Mouse (Mus musculus) MEL (cell line): ENCODE results near the gene Mef2d.
A peak's percentile ranks its signal among the peaks of the same experiment; 100 is the strongest.

Experiments used
- CHD2 ChIP-seq: IDR thresholded peaks from 2 replicates; pipeline ENCODE4 v1.6.1; 2011; ENCODE audit warnings: low read length, improper control_type of control experiment
- CTCF ChIP-seq, 3 experiments: IDR thresholded peaks in 2 of 3; conservative IDR thresholded peaks in 1 of 3; 2 replicates each; pipeline ENCODE4 v1.5.1; 2011 to 2012; ENCODE audit warnings: low read length in 3 of 3, low read depth in 2 of 3, mild to moderate bottlenecking in 2 of 3, improper control_type of control experiment in 1 of 3, inconsistent platforms in 1 of 3, mixed read lengths in 1 of 3, moderate library complexity in 1 of 3; ENCODE audit not compliant: control insufficient read depth in 1 of 3, insufficient read depth in 1 of 3, poor library complexity in 1 of 3, severe bottlenecking in 1 of 3
- E2F4 ChIP-seq: IDR thresholded peaks from 2 replicates; pipeline ENCODE4 v1.6.1; 2011; ENCODE audit warnings: low read depth, low read length, improper control_type of control experiment, borderline replicate concordance
- ELF1 ChIP-seq: IDR thresholded peaks from 2 replicates; pipeline ENCODE4 v1.6.1; 2014; ENCODE audit warnings: low read depth, mild to moderate bottlenecking, inconsistent platforms, low read length, improper control_type of control experiment, moderate library complexity
- EP300 ChIP-seq, 2 experiments: IDR thresholded peaks; 2 replicates each; pipeline ENCODE4 v1.6.1; 2011; ENCODE audit warnings: improper control_type of control experiment in 2 of 2, low read length in 2 of 2, low read depth in 1 of 2, mild to moderate bottlenecking in 1 of 2
- ETS1 ChIP-seq: IDR thresholded peaks from 2 replicates; pipeline ENCODE4 v1.6.1; 2012; ENCODE audit warnings: low read depth, mild to moderate bottlenecking, inconsistent platforms, low read length, improper control_type of control experiment, moderate library complexity
- MAX ChIP-seq: IDR thresholded peaks from 2 replicates; pipeline ENCODE4 v1.6.1; 2011; ENCODE audit warnings: low read length, improper control_type of control experiment
- POLR2A ChIP-seq, 2 experiments: IDR thresholded peaks; 2 replicates each; pipeline ENCODE4 v1.6.1; 2011 to 2012; ENCODE audit warnings: low read length in 2 of 2, mild to moderate bottlenecking in 2 of 2, control low read depth in 1 of 2, improper control_type of control experiment in 1 of 2, low read depth in 1 of 2, moderate library complexity in 1 of 2; ENCODE audit not compliant: control insufficient read depth in 1 of 2, insufficient read depth in 1 of 2, poor library complexity in 1 of 2
- ZMIZ1 ChIP-seq: IDR thresholded peaks from 2 replicates; pipeline ENCODE4 v1.6.1; 2012; ENCODE audit warnings: low read depth, mild to moderate bottlenecking, inconsistent platforms, low read length, improper control_type of control experiment, moderate library complexity

DNA sequence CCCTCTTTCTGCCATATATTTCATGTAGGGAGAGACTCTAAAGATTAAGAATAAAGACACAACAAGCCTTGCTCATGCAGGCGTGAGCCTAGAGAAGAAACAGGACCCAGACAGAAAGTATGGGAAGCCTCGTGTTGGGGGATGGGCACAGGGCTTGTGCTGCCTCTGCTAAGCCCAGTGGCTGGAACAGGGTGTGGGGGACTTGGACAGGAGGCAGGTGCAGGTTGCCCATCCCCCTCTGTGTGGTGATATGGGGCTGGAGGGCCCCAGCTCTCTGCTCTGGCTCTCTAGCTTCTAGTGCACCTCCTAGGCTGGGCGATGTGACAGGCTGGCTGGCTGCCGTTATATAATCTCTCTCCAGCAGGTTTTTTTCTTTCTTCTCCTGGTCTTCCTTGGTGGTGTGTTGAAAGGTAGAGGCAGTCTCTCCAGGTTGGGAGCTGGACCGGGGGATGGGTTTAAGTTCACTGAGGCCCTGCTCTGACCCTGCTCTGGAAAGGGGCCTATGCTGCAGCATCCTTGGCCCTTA lies 1.9 kb downstream of the Mef2d start:
- TF ChIP-seq POLR2A (IDR thresholded peaks at IDR 0.05; ENCODE audit: control insufficient read depth in 1 of 2, insufficient read depth in 1 of 2, low read depth in 1 of 2, low read length in 2 of 2, poor library complexity in 1 of 2) = no peak
- no peak for TF ChIP-seq MAX
- no peak for TF ChIP-seq ZMIZ1
- no peak for TF ChIP-seq CTCF (IDR thresholded peaks at IDR 0.05 in 2 of 3, conservative IDR thresholded peaks at IDR 0.05 in 1 of 3; ENCODE audit: control insufficient read depth in 1 of 3, insufficient read depth in 1 of 3, low read depth in 2 of 3, low read length in 3 of 3, poor library complexity in 1 of 3, severe bottlenecking in 1 of 3)
- peak; percentile 11 to 53; a peak in 1 of 4 replicates for TF ChIP-seq EP300 (IDR thresholded peaks at IDR 0.05; ENCODE audit: low read depth in 1 of 2, low read length in 2 of 2)
- no peak for TF ChIP-seq ELF1
- TF ChIP-seq E2F4 = no peak
- no peak for TF ChIP-seq ETS1
- TF ChIP-seq CHD2 = peak; percentile 60
